Mouse (Mus musculus) CH12.LX (cell line): ENCODE results near the gene Ablim2.

Source experiments
- BHLHE40 ChIP-seq: IDR thresholded peaks from 2 replicates; pipeline ENCODE4 v1.6.1; 2011; ENCODE audit warnings: mild to moderate bottlenecking, low read depth, low read length, improper control_type of control experiment
- CHD2 ChIP-seq: IDR thresholded peaks from 2 replicates; pipeline ENCODE4 v1.6.1; 2011; ENCODE audit warnings: low read length, improper control_type of control experiment
- CTCF ChIP-seq, 2 experiments: IDR thresholded peaks in 1 of 2; conservative IDR thresholded peaks in 1 of 2; 2 replicates each; pipeline ENCODE4 v1.5.1; 2011 to 2012; ENCODE audit warnings: low read depth in 2 of 2, low read length in 2 of 2, improper control_type of control experiment in 1 of 2, inconsistent platforms in 1 of 2, mild to moderate bottlenecking in 1 of 2, moderate library complexity in 1 of 2
- EP300 ChIP-seq: IDR thresholded peaks from 2 replicates; pipeline ENCODE4 v1.6.1; 2011; ENCODE audit warnings: low read length, improper control_type of control experiment
- MAZ ChIP-seq: IDR thresholded peaks from 2 replicates; pipeline ENCODE4 v1.6.1; 2012; ENCODE audit warnings: low read depth, mild to moderate bottlenecking, inconsistent platforms, low read length, improper control_type of control experiment, moderate library complexity
- POLR2A ChIP-seq: IDR thresholded peaks from 2 replicates; pipeline ENCODE4 v1.6.1; 2011; ENCODE audit warnings: low read depth, mild to moderate bottlenecking, improper control_type of control experiment, low read length
- POLR2AphosphoS2 ChIP-seq: IDR thresholded peaks from 2 replicates; pipeline ENCODE4 v1.6.1; 2011; ENCODE audit warnings: low read depth, low read length, improper control_type of control experiment
- SIN3A ChIP-seq: IDR thresholded peaks from 2 replicates; pipeline ENCODE4 v1.6.1; 2012; ENCODE audit warnings: low read length, improper control_type of control experiment, inconsistent platforms
- SMC3 ChIP-seq: IDR thresholded peaks from 2 replicates; pipeline ENCODE4 v1.6.1; 2011; ENCODE audit warnings: low read depth, low read length, improper control_type of control experiment
- USF1 ChIP-seq: IDR thresholded peaks from 2 replicates; pipeline ENCODE4 v1.6.1; 2014; ENCODE audit warnings: low read depth, mild to moderate bottlenecking, inconsistent platforms, low read length, improper control_type of control experiment

GRCm38 (mm10) chr5:35804685-35805084, 47.0 kb downstream of the Ablim2 start:
- TF ChIP-seq POLR2AphosphoS2 (no peak), SMC3 (no peak), USF1 (no peak), CTCF (conservative IDR thresholded peaks at IDR 0.05 in 1 of 2, IDR thresholded peaks at IDR 0.05 in 1 of 2; ENCODE audit: low read depth in 2 of 2, low read length in 2 of 2) (no peak), POLR2A (no peak), SIN3A (no peak), MAZ (no peak), CHD2 (no peak), EP300 (no peak), BHLHE40 (no peak)
